Mouse (Mus musculus): ENCODE measurements around the gene Ttyh3. TPM values are rescaled to one million over a fixed set of nuclear protein-coding genes. Genes with fewer than 3 reads are reported as not detected.

Ttyh3 gene
- polyA plus RNA-seq, 1 experiment: 280 TPM

DNA sequence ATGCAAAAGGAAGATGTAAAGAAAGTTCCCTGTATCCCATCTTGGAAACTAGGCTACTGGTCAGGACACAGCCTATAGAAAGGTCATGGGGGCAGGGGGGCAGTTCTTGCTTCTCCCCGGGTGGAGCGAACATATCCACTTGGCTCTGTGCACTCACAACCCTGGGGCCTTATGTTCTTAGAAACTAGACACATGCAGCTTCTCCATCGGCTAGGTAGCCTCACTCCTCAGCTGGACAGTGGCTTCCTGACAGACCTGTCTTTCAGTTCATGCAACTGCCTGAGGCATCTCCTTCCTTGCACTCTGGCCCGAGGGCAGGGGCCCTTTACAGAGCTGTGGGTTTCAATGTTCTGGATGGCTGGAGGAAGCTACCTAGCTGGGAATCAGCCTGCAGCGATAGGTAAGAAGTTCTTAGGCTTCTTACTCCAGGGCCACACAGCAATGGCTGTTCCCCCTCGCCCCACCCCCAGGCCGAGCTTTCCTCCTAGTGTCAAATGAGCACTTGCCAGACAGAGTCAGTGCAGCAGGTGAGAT is 1.1 kb upstream of the Ttyh3 start:
- DNase-seq (ENCODE audit: low read depth): no peak
- no peak for TF ChIP-seq CTCF (IDR thresholded peaks at IDR 0.05; ENCODE audit: borderline replicate concordance, extremely low read depth, insufficient read depth, insufficient read length)
- TF ChIP-seq POLR2A (IDR thresholded peaks at IDR 0.05; ENCODE audit: borderline replicate concordance, extremely low read depth, insufficient read depth, insufficient read length, poor library complexity, severe bottlenecking): no peak

DNA sequence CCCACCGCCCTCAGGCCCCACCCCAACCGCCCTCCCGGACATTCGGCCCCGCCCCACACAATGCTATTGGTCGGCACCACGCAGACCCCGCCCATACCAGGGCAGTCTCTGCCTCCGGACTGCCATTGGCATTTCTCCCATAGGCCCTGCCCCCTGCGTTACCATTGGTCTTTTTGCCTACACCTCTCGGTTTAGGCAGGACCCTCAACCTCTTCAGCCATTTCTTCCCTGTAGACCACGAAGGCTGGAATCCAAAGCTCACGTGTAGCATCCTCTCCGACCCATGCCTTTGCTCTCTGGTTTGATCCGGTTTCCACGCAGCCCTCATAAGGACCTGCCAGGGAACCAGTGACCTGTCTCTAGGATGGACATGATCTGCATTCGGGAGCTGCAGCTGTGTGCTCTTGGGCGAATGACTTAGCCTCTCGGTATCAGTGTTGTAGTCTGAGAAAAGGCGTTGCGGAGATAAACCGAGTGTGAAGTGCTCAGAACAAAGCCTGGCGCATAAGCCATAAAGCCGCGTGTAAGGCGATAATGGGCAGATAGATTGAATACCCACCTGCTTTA is 353 bp upstream of the Ttyh3 start:
- TF ChIP-seq POLR2A (IDR thresholded peaks at IDR 0.05; ENCODE audit: borderline replicate concordance, extremely low read depth, insufficient read depth, insufficient read length, poor library complexity, severe bottlenecking) (peak; percentile 21; the same call in 1 of the 2 replicates), CTCF (IDR thresholded peaks at IDR 0.05; ENCODE audit: borderline replicate concordance, extremely low read depth, insufficient read depth, insufficient read length) (no peak)
- DNase-seq (ENCODE audit: low read depth): peak; percentile 99

DNA sequence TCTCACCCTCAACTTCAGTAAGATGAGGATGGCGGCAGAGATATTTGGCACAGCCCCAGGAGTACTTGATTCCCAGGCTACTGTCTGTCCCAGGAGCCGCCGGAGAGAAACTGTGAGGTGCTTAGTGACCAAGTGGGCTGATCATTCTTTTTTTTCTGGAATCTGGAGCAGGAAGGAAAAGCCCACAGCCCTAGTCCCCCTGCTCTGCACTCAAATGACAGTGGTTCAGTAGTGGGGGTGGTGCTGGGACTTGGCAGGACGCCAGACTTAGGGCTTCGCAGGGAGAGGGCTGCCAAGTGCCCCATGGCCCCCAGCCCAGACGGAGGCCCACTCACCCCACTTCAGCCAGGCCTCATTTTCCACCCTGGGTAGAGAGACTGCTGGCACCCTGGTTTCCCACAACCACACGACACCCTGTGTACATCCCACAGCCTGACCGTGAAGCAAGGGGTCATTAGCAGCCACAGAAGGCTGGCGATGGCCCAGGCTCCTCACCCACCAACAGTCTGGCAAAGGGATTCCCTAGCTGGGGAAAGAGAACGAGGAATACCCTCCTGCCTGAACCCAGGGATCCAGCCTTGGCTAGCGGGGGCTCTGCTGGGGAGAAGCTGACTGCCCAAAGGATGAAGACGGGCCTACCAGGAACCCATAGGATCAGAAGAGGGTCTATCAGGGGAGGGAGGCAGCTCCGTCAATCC is 861 bp downstream of the Ttyh3 start:
- TF ChIP-seq CTCF (IDR thresholded peaks at IDR 0.05; ENCODE audit: borderline replicate concordance, extremely low read depth, insufficient read depth, insufficient read length) (no peak), POLR2A (IDR thresholded peaks at IDR 0.05; ENCODE audit: borderline replicate concordance, extremely low read depth, insufficient read depth, insufficient read length, poor library complexity, severe bottlenecking) (no peak)
- DNase-seq (ENCODE audit: low read depth): peak; percentile 87

DNA sequence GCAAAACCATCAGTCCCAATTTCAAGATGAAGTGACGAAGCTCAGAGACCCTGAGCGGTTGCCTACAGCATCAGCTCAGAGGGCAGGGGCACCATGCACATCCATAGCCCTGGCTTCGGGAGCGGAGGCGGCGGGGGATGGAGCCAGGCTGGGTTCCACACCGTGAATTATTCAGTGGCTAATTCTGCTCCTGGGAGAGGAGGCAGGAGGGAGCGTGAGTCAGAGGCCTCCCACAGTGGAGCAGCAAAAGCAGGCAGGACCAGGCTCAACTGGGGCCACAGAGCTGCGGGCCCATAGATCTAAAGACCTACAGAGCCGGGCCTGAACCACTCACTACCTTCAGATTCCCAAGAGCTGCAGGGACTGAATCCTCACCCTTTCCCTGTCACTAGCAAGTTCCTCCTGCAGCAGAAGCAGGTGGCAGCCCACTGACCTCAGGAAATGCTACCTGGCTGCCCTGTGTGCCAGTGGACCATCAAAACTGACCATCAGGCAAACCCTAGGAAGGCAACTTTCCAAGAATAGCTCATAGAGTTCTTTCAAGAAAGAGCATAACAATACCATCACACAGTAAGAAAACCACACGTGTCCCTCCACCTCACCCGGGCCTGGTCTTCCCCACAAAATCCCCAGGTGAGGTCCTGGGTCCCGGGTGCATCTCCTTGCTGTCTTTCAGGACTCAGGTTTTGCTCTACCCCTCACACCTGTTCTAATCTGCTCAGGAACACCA is 1.6 kb downstream of the Ttyh3 start:
- DNase-seq (ENCODE audit: low read depth): no peak
- TF ChIP-seq POLR2A (IDR thresholded peaks at IDR 0.05; ENCODE audit: borderline replicate concordance, extremely low read depth, insufficient read depth, insufficient read length, poor library complexity, severe bottlenecking) (no peak), CTCF (IDR thresholded peaks at IDR 0.05; ENCODE audit: borderline replicate concordance, extremely low read depth, insufficient read depth, insufficient read length) (no peak)

DNA sequence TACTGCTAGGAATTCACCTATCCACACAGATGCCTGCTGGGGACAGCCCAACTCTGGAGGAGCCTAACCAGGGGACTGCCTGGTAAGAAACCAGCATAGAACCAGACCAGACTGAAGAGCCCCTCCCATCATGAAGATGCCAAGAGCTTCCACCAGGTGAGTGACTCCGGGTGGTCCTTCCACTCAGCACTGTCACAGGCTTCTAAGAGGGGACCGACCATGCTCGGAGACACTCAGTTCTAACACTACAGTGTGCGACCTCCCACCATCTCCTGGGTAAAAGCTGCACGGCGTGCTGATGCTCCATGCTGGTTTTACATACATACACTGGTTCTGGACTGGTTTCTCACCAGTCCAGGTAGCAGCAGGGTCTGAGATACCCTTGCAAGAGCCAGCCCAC is 2.7 kb downstream of the Ttyh3 start:
- no peak for DNase-seq (ENCODE audit: low read depth)
- TF ChIP-seq POLR2A (IDR thresholded peaks at IDR 0.05; ENCODE audit: borderline replicate concordance, extremely low read depth, insufficient read depth, insufficient read length, poor library complexity, severe bottlenecking): no peak
- TF ChIP-seq CTCF (IDR thresholded peaks at IDR 0.05; ENCODE audit: borderline replicate concordance, extremely low read depth, insufficient read depth, insufficient read length): no peak

DNA sequence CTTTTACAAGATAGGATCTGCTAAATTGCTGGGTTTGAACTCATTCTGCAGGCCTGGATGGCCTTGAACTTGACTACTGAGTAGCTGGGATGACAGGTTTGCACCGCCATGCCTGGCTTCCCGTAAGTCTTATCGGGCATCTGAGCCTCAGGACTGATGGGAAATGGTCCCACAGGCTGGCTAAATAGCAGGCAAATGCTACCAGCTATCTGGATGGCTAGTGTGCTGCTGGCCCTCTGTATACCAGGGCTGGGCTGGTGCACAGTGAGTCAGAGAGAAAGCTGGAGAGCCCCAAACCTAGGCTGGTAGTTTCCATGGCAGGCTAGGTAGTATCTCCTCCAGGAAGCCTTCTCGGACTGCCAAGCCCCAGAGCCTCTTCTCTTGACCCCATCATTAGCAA is 3.4 kb downstream of the Ttyh3 start:
- DNase-seq (ENCODE audit: low read depth): no peak
- TF ChIP-seq POLR2A (IDR thresholded peaks at IDR 0.05; ENCODE audit: borderline replicate concordance, extremely low read depth, insufficient read depth, insufficient read length, poor library complexity, severe bottlenecking) (no peak), CTCF (IDR thresholded peaks at IDR 0.05; ENCODE audit: borderline replicate concordance, extremely low read depth, insufficient read depth, insufficient read length) (no peak)

DNA sequence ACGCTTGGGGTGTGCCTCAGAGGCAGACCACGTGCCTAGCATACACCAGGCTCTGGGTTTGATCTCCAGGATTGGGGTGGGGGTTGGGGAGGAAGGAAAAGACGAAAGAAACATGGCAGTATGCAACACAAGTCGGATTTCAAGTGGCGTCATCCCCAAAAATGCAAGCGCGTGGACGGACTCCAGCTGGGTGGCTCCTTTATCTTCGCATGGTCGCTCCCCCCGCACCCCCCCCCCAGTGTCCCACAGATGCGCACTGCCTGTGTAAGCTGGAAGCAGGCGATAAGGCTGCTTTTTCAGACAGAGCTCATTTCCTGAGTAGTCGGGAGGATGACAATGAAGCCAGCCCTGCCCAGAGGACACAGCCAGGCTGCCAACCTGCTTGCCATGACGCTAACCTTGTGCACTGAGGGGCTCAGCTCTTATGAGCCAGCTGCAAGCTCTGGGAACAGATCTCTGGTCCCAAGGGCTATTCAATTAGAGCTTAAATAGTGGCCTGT is 4.1 kb downstream of the Ttyh3 start:
- DNase-seq (ENCODE audit: low read depth): no peak
- no peak for TF ChIP-seq POLR2A (IDR thresholded peaks at IDR 0.05; ENCODE audit: borderline replicate concordance, extremely low read depth, insufficient read depth, insufficient read length, poor library complexity, severe bottlenecking)
- TF ChIP-seq CTCF (IDR thresholded peaks at IDR 0.05; ENCODE audit: borderline replicate concordance, extremely low read depth, insufficient read depth, insufficient read length): no peak

DNA sequence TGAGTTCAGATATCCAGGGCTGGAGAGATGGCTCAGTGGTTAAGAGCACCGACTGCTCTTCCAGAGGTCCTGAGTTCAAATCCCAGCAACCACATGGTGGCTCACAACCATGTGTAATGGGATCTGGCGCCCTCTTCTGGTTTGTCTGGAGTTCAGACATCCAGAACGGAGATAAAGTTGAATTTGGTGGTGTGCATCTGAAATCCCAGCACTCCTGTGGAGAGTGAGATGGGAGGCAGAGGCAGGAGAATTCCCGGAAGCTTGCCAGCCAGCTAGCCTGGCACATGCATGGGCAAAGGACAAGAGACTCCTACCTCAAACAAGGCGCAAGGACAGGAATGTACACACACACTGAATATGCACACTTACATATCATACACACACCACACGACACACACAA is 4.6 kb downstream of the Ttyh3 start:
- DNase-seq (ENCODE audit: low read depth): no peak
- TF ChIP-seq POLR2A (IDR thresholded peaks at IDR 0.05; ENCODE audit: borderline replicate concordance, extremely low read depth, insufficient read depth, insufficient read length, poor library complexity, severe bottlenecking) (no peak), CTCF (IDR thresholded peaks at IDR 0.05; ENCODE audit: borderline replicate concordance, extremely low read depth, insufficient read depth, insufficient read length) (peak; percentile 6; the same call in 1 of the 2 replicates)

DNA sequence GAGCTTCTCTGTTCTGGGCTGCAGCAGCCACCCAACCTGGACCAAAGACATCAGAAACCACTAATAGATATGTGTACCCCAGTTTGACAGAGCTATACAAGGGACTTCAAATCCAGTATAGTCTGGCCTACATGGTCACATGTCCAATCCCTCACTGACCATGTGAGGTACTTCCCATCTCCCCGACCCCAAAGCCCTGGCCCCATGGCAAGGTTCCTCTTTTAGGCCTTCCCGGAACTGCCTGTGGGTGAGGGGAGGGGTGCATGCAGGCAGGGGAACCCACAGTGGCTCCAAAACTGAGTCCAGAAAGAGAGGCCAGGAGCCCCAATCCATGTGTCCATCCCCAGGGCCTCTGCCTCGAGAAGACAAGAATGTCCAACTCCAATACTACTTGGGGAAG is 6.8 kb downstream of the Ttyh3 start:
- DNase-seq (ENCODE audit: low read depth): no peak
- no peak for TF ChIP-seq CTCF (IDR thresholded peaks at IDR 0.05; ENCODE audit: borderline replicate concordance, extremely low read depth, insufficient read depth, insufficient read length)
- TF ChIP-seq POLR2A (IDR thresholded peaks at IDR 0.05; ENCODE audit: borderline replicate concordance, extremely low read depth, insufficient read depth, insufficient read length, poor library complexity, severe bottlenecking): no peak

DNA sequence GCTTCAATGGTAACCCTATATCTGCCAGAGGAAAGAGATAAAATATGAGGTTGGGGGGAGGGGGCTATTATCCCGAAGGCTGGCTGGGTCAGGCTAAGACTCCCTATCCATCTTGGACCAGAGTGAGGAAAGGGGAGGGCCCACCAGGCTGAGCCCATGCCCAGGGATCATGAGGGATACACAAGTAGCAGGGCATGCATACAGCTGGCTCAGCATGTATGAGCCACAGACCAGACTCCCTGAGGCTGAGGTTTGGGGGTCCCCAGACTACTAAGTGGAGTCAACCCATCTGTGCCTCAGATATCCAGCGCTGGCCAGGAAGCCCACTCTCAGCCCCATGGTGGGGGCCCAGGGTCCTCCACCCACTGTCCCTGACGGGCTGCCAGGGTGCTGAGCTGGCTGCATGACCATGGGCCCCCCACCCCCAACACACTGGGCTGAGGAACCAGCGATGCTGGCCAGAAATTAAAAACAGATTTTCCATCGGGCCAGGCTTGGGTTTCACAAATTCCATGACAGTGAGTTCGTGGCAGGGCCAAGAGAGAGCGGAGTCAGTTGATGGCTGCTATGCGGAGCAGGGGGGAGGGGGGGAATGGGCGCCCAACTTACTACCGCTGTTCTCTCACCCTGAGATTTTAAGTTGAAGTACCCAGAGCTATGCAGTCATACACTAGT is 7.4 kb downstream of the Ttyh3 start:
- DNase-seq (ENCODE audit: low read depth): no peak
- no peak for TF ChIP-seq CTCF (IDR thresholded peaks at IDR 0.05; ENCODE audit: borderline replicate concordance, extremely low read depth, insufficient read depth, insufficient read length)
- TF ChIP-seq POLR2A (IDR thresholded peaks at IDR 0.05; ENCODE audit: borderline replicate concordance, extremely low read depth, insufficient read depth, insufficient read length, poor library complexity, severe bottlenecking): no peak

DNA sequence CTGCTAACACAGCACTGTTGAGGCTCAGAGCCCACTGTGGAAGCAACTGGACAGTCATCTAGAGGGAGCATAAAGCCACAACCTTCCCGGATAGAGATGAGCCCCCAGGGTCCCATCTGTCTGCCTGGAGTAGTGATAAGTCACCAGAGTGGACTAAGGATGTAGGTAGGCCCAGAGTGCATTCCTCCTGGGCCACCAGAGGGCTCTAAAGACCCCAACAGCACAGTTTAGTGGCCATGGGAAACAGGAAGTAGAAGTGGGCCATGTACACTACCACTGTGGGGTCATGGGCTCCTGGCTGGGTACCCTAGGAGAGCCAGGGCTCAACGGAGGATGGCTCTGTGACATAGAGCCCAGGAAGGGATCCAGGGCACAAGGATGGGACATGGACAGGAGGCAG is 8.0 kb downstream of the Ttyh3 start:
- peak; percentile 20; the same call in 1 of the 2 replicates for TF ChIP-seq CTCF (IDR thresholded peaks at IDR 0.05; ENCODE audit: borderline replicate concordance, extremely low read depth, insufficient read depth, insufficient read length)
- no peak for TF ChIP-seq POLR2A (IDR thresholded peaks at IDR 0.05; ENCODE audit: borderline replicate concordance, extremely low read depth, insufficient read depth, insufficient read length, poor library complexity, severe bottlenecking)
- no peak for DNase-seq (ENCODE audit: low read depth)

All from brain, embryonic 14.5 days (tissue).